Mouse (Mus musculus) left cerebral cortex, adult 18-20 months (tissue): ENCODE results near the gene Lect2. TPM values are rescaled to one million over a fixed set of nuclear protein-coding genes. Genes with fewer than 3 reads are reported as not detected.

ENCODE experiments used
- DNase-seq, 2 experiments: peaks; one replicate each; pipeline ENCODE4 v3.0.0; 2021 to 2022; ENCODE audit warnings: low spot score in 2 of 2, mixed read lengths in 1 of 2
- long read RNA-seq, 2 experiments: library from polyadenylated mRNA; stranded (forward); transcript quantifications; one replicate each; pipeline ENCODE4 v2.0.0; 2021
- total RNA-seq, 2 experiments: library from RNA; stranded (reverse); gene quantifications; 2 replicates each; pipeline ENCODE4 v1.2.3; 2021

Gene Lect2
- total RNA-seq = not detected
- long read RNA-seq, experiment 1 = 0 reads
- long read RNA-seq, experiment 2 = 0 reads

- no peak for DNase-seq
Measured at GRCm38 (mm10) chr13:56548401-56548800, at the start of gene Lect2. TSS of gene Lect2 (minus strand) at chr13:56548502.

GRCm38 (mm10) chr13:56597296-56597695 is 49.0 kb upstream of the Lect2 start:
- DNase-seq = no peak

- no peak for DNase-seq
Measured at GRCm38 (mm10) chr13:56595246-56595645, 46.9 kb upstream of the Lect2 start.

GRCm38 (mm10) chr13:56593961-56594391 is 45.7 kb upstream of the Lect2 start:
- DNase-seq = peak in 1 of 2 experiments; percentile 49

- no peak for DNase-seq
Measured at GRCm38 (mm10) chr13:56593196-56593595, 44.9 kb upstream of the Lect2 start.

GRCm38 (mm10) chr13:56591939-56592338 is 43.6 kb upstream of the Lect2 start:
- DNase-seq = no peak

GRCm38 (mm10) chr13:56591191-56591590 is 42.9 kb upstream of the Lect2 start:
- DNase-seq = no peak

- DNase-seq = no peak
Measured at GRCm38 (mm10) chr13:56590202-56590601, 41.9 kb upstream of the Lect2 start.

- DNase-seq = no peak
Measured at GRCm38 (mm10) chr13:56588454-56589117, 40.3 kb upstream of the Lect2 start.

GRCm38 (mm10) chr13:56586046-56586445 is 37.7 kb upstream of the Lect2 start:
- no peak for DNase-seq

GRCm38 (mm10) chr13:56582720-56583119 is 34.4 kb upstream of the Lect2 start:
- DNase-seq = no peak

- DNase-seq = peak in 1 of 2 experiments; percentile 11
Measured at GRCm38 (mm10) chr13:56581961-56582434, 33.7 kb upstream of the Lect2 start.

GRCm38 (mm10) chr13:56581512-56581911 is 33.2 kb upstream of the Lect2 start:
- DNase-seq = no peak

- DNase-seq = peak in 1 of 2 experiments; percentile 12
Measured at GRCm38 (mm10) chr13:56580450-56580849, 32.1 kb upstream of the Lect2 start.

- DNase-seq = no peak
Measured at GRCm38 (mm10) chr13:56578097-56578496, 29.8 kb upstream of the Lect2 start.

- DNase-seq = peak; percentile 59 to 68
Measured at GRCm38 (mm10) chr13:56575701-56576321, 27.5 kb upstream of the Lect2 start.

- no peak for DNase-seq
Measured at GRCm38 (mm10) chr13:56575074-56575473, 26.8 kb upstream of the Lect2 start.

GRCm38 (mm10) chr13:56571645-56572044 is 23.3 kb upstream of the Lect2 start:
- DNase-seq = no peak

- no peak for DNase-seq
Measured at GRCm38 (mm10) chr13:56566336-56566735, 18.0 kb upstream of the Lect2 start.

GRCm38 (mm10) chr13:56563075-56563474 is 14.8 kb upstream of the Lect2 start:
- DNase-seq = peak; percentile 22 to 37

- no peak for DNase-seq
Measured at GRCm38 (mm10) chr13:56561129-56561528, 12.8 kb upstream of the Lect2 start.

GRCm38 (mm10) chr13:56559841-56560370 is 11.6 kb upstream of the Lect2 start:
- no peak for DNase-seq
